Mouse (Mus musculus) small intestine, adult 2 months (tissue): Measurements from ENCODE around the gene Dnah9. TPM values are rescaled to one million over a fixed set of nuclear protein-coding genes. Genes with fewer than 3 reads are reported as not detected.

Source experiments
- H3K27ac ChIP-seq: fragments of 200-500 bp; 2 replicates; pipeline ENCODE4 v1.5.1; 2012; ENCODE audit warnings: low read depth, low read length, control low read depth, inconsistent platforms; ENCODE audit not compliant: insufficient read depth
- H3K27me3 ChIP-seq: fragments of 200-500 bp; 2 replicates; pipeline ENCODE4 v1.6.1; 2012; ENCODE audit warnings: mild to moderate bottlenecking, moderate library complexity, low read length, inconsistent platforms; ENCODE audit not compliant: control insufficient read depth, insufficient read depth
- H3K36me3 ChIP-seq: fragments of 200-500 bp; 2 replicates; pipeline ENCODE4 v1.6.1; 2012; ENCODE audit warnings: mild to moderate bottlenecking, low read length, control low read depth, inconsistent platforms; ENCODE audit not compliant: control insufficient read depth, insufficient read depth
- H3K4me1 ChIP-seq: fragments of 200-500 bp; 2 replicates; pipeline ENCODE4 v1.6.1; 2012; ENCODE audit warnings: low read length, inconsistent platforms, mixed read lengths; ENCODE audit not compliant: control insufficient read depth, insufficient read depth, insufficient read length
- H3K4me3 ChIP-seq: fragments of 200-500 bp; 2 replicates; pipeline ENCODE4 v1.5.1; 2012; ENCODE audit warnings: low read depth, mild to moderate bottlenecking, control low read depth, inconsistent platforms, low read length, moderate library complexity
- CTCF ChIP-seq: fragments of 200-500 bp; IDR thresholded peaks from 2 replicates; pipeline ENCODE4 v1.5.1; 2012; ENCODE audit warnings: low read depth, mild to moderate bottlenecking, control low read depth, inconsistent platforms, low read length, moderate library complexity, mixed read lengths; ENCODE audit not compliant: insufficient replicate concordance, insufficient read length; ENCODE audit errors: extremely low read depth
- POLR2A ChIP-seq: fragments of 200-500 bp; IDR thresholded peaks from 2 replicates; pipeline ENCODE4 v1.6.1; 2012; ENCODE audit warnings: low read depth, mild to moderate bottlenecking, control low read depth, inconsistent platforms, low read length, moderate library complexity
- WGBS: fragments of 180-500 bp; shearing (Covaris S2); methylation state at CpG from one replicate; pipeline ENCODE4 v1.1.7; 2018; 5-methylcytosine and 5-hydroxymethylcytosine counted together
- polyA plus RNA-seq: library from polyadenylated mRNA; depleted of rRNA; stranded (reverse); fragments of >200 nt; gene quantifications from 2 replicates; pipeline ENCODE4 v1.2.3, GENCODE M21; 2012

Gene Dnah9
- polyA plus RNA-seq, 1 experiment: 0.10 TPM

- Histone ChIP-seq H3K27me3 (no peaks in the 10 kb centered on the region), H3K4me1 (no peaks in the 10 kb centered on the region), H3K36me3 (no peaks in the 10 kb centered on the region), H3K27ac (no peak overlapping the region), H3K4me3 (no peak overlapping the region)
- TF ChIP-seq POLR2A (no peak), CTCF (no peak)
Observed at GRCm38 (mm10) chr11:66126150-66126549, 42.2 kb downstream of the Dnah9 start.

- H3K27ac ChIP-seq: no peak overlapping the region
Observed at GRCm38 (mm10) chr11:66124496-66124895, 43.9 kb downstream of the Dnah9 start.

DNA sequence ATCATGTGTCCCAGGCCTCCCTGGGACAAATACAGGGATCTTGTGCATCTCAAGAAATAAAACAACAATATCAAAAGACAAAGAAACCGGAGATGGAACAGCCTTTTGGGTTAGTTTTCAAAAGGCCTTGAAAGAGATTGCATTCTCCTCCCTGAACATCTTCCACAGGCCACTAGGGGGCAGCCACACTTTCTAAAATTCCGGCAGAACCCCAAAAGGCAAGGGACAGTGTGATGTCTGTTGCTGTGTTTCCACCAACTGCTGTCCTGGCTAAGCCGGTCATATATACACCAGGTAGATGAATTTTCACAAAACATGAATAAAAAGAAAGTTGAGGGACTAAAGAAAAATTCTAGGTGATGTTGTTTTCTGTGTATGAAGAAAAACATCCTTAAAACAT lies 46.3 kb downstream of the Dnah9 start:
- H3K27me3 ChIP-seq: no peaks in the 10 kb centered on the region
- H3K27ac ChIP-seq: no peak overlapping the region
- 12% methylated on average over 3 of the region's 3 CpGs for WGBS
- no peak overlapping the region for H3K4me3 ChIP-seq
- H3K36me3 ChIP-seq: no peaks in the 10 kb centered on the region
- no peaks in the 10 kb centered on the region for H3K4me1 ChIP-seq
- TF ChIP-seq POLR2A: no peak
- TF ChIP-seq CTCF: peak; percentile 58; the same call in 1 of the 2 replicates

More at GRCm38 (mm10) chr11:66124496-66124895, 43.9 kb downstream of the Dnah9 start:
- WGBS: 64% methylated on average over 6 of the region's 6 CpGs
- Histone ChIP-seq H3K36me3 (no peaks in the 10 kb centered on the region), H3K4me3 (no peak overlapping the region), H3K4me1 (no peaks in the 10 kb centered on the region), H3K27me3 (no peaks in the 10 kb centered on the region)
- TF ChIP-seq CTCF: no peak
- TF ChIP-seq POLR2A: no peak

- H3K27me3 ChIP-seq: no peaks in the 10 kb centered on the region
- no peak overlapping the region for H3K27ac ChIP-seq
- H3K4me1 ChIP-seq: no peaks in the 10 kb centered on the region
- TF ChIP-seq POLR2A (no peak), CTCF (no peak)
- no peaks in the 10 kb centered on the region for H3K36me3 ChIP-seq
- H3K4me3 ChIP-seq: no peak overlapping the region
- WGBS: 83% methylated on average over 7 of the region's 7 CpGs
Observed at GRCm38 (mm10) chr11:66083663-66084254, 84.6 kb downstream of the Dnah9 start.

GRCm38 (mm10) chr11:66072921-66073320 lies 95.4 kb downstream of the Dnah9 start:
- Histone ChIP-seq H3K27me3 (no peaks in the 10 kb centered on the region), H3K4me1 (no peaks in the 10 kb centered on the region), H3K4me3 (no peak overlapping the region), H3K36me3 (no peaks in the 10 kb centered on the region), H3K27ac (no peak overlapping the region)
- no peak for TF ChIP-seq CTCF
- TF ChIP-seq POLR2A: no peak
- 74% methylated on average over 5 of the region's 5 CpGs for WGBS

GRCm38 (mm10) chr11:66058956-66059355 lies 109.4 kb downstream of the Dnah9 start:
- 38% methylated on average over 3 of the region's 3 CpGs for WGBS
- Histone ChIP-seq H3K27ac (no peak overlapping the region), H3K36me3 (no peaks in the 10 kb centered on the region), H3K4me1 (no peaks in the 10 kb centered on the region), H3K4me3 (no peak overlapping the region), H3K27me3 (no peaks in the 10 kb centered on the region)
- no peak for TF ChIP-seq POLR2A
- no peak for TF ChIP-seq CTCF

- WGBS: 77% methylated on average over 3 of the region's 3 CpGs
- no peaks in the 10 kb centered on the region for H3K4me1 ChIP-seq
Observed at GRCm38 (mm10) chr11:66051294-66051693, 117.1 kb downstream of the Dnah9 start.

GRCm38 (mm10) chr11:66049146-66049545 lies 119.2 kb downstream of the Dnah9 start:
- no peaks in the 10 kb centered on the region for H3K27me3 ChIP-seq
- 66% methylated on average over 4 of the region's 4 CpGs for WGBS
- H3K36me3 ChIP-seq: no peaks in the 10 kb centered on the region
- H3K27ac ChIP-seq: no peak overlapping the region
- no peak overlapping the region for H3K4me3 ChIP-seq
- TF ChIP-seq POLR2A (no peak), CTCF (no peak)
- H3K4me1 ChIP-seq: no peaks in the 10 kb centered on the region

More at GRCm38 (mm10) chr11:66051294-66051693, 117.1 kb downstream of the Dnah9 start:
- Histone ChIP-seq H3K36me3 (no peaks in the 10 kb centered on the region), H3K27me3 (no peaks in the 10 kb centered on the region), H3K4me3 (no peak overlapping the region), H3K27ac (no peak overlapping the region)
- TF ChIP-seq POLR2A (no peak), CTCF (no peak)
